Mouse (Mus musculus) lung, postnatal 10 days (tissue): ENCODE results near the gene Hemgn.

Experiments used
- DNase-seq: peaks from one replicate; pipeline ENCODE4 v3.0.0; 2021

Gene Hemgn

GRCm38 (mm10) chr4:46353045-46353444 lies 60.3 kb downstream of the Hemgn start:
- no peak for DNase-seq

- DNase-seq, result no peak
Measured at GRCm38 (mm10) chr4:46349530-46349929, 63.8 kb downstream of the Hemgn start.

GRCm38 (mm10) chr4:46348897-46349296 lies 64.4 kb downstream of the Hemgn start:
- no peak for DNase-seq

- no peak for DNase-seq
Measured at GRCm38 (mm10) chr4:46347580-46348515, 65.5 kb downstream of the Hemgn start.

- DNase-seq, result no peak
Measured at GRCm38 (mm10) chr4:46347141-46347540, 66.2 kb downstream of the Hemgn start.

- DNase-seq, result no peak
Measured at GRCm38 (mm10) chr4:46346221-46346620, 67.1 kb downstream of the Hemgn start.

- no peak for DNase-seq
Measured at GRCm38 (mm10) chr4:46345773-46346100, 67.6 kb downstream of the Hemgn start.

GRCm38 (mm10) chr4:46345056-46345772 lies 68.1 kb downstream of the Hemgn start:
- DNase-seq, result no peak

- DNase-seq, result no peak
Measured at GRCm38 (mm10) chr4:46344288-46344687, 69.0 kb downstream of the Hemgn start.
